Mouse (Mus musculus) E14TG2a.4 (cell line): ENCODE data around the gene Foxo3.

ENCODE experiments used
- CTCF ChIP-seq: conservative IDR thresholded peaks from 2 replicates; pipeline ENCODE4 v1.5.1; 2014; ENCODE audit warnings: low read length
- NANOG ChIP-seq: IDR thresholded peaks from 2 replicates; pipeline ENCODE4 v1.6.1; 2014; ENCODE audit warnings: borderline replicate concordance, low read length, mixed read lengths
- POU5F1 ChIP-seq: IDR thresholded peaks from 2 replicates; pipeline ENCODE4 v1.6.1; 2014; ENCODE audit warnings: low read length, borderline replicate concordance

GRCm38 (mm10) chr10:42199472-42199871 is 77.1 kb downstream of the Foxo3 start:
- TF ChIP-seq CTCF (no peak), POU5F1 (no peak), NANOG (no peak)
